In the genomic region with DNA sequence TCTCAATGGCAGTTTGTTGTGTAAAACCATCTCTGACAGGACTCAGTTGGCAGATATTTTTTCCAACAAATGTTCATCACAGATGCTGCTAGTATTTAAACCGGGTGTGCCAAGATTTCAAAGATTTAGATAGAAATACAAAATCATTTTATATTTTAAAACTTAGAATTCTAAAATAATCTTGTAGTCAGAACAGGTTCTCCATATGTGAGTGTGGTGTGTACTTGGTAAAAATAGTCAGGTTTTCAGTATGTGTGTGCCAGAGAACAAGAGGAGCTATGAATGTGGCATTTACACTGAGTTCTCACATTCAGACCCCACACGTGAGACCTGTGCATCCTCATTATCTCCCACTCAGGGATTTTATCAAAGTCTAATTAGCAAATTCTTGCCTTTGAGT, we compare ENCODE assay signal across 27 mouse cellular contexts.
DNase-seq lines count a peak whose midpoint lies in the region; ATAC-seq lines count a peak whose summit lies in the region.
"Had no signal": no experiment of that assay in that cellular context is flagged by ENCODE, and none has a peak within 500 bp of the region (broad histone marks: within the 10 kb centered on the region; RNA-seq: fewer than 3 reads in every experiment).

No protein-coding gene starts in this region.

- peak; percentile 25 for DNase-seq in layer of hippocampus, adult 11-12 months (ENCODE audit: low spot score)
- DNase-seq in layer of hippocampus, postnatal 10 days (ENCODE audit: low spot score in 2 of 2), result no peak
- DNase-seq in left cerebral cortex, postnatal 14 days (ENCODE audit: low spot score in 2 of 2), result peak; percentile 15 to 71
- DNase-seq in left cerebral cortex, postnatal 4 days, result no peak
- DNase-seq in urinary bladder, postnatal 10 days (ENCODE audit: low spot score), result no peak
- DNase-seq: adrenal gland, postnatal 25 days; B cell, adult 2 months; cerebellum, adult 11 months; cerebellum, adult 9-11 months; embryo, embryonic 11 days; gastrocnemius, postnatal 14 days; heart, postnatal 14 days; kidney, adult 11 months; kidney, postnatal 14 days; liver, postnatal 0 days; lung, postnatal 36 days; right cerebral cortex, postnatal 4 days; thymus, postnatal 4 days had no signal

- H3K9ac ChIP-seq in forebrain, embryonic 16.5 days (replicated peaks; ENCODE audit: low read depth, low read length), result no peak overlapping the region
- H3K9ac ChIP-seq: embryonic facial prominence, embryonic 12.5 days; hindbrain, embryonic 15.5 days; liver, embryonic 12.5 days; liver, postnatal 0 days; neural tube, embryonic 12.5 days had no signal

- H3K4me3 ChIP-seq in forebrain, embryonic 16.5 days (replicated peaks; ENCODE audit: low read length), result no peak overlapping the region
- H3K4me3 ChIP-seq: embryonic facial prominence, embryonic 12.5 days; hindbrain, embryonic 10.5 days; hindbrain, embryonic 15.5 days; liver, embryonic 12.5 days; myocyte; neural tube, embryonic 12.5 days had no signal

- H3K9me3 ChIP-seq in forebrain, embryonic 16.5 days (ENCODE audit: control insufficient read depth, low read length), result no peaks in the 10 kb centered on the region
- H3K9me3 ChIP-seq: embryonic facial prominence, embryonic 12.5 days; hindbrain, embryonic 10.5 days; hindbrain, embryonic 15.5 days; liver, embryonic 12.5 days; neural tube, embryonic 12.5 days had no signal

- intact Hi-C loops in left cerebral cortex, postnatal 14 days (cut with DNase I), result no loop called here
- intact Hi-C loops in left cerebral cortex, postnatal 4 days (cut with DNase I), result loop anchor here (10.0 kb wide), 1 partner anchor 95 kb away; no protein-coding TSS in a partner anchor

- no peaks in the 10 kb centered on the region; the same call in 1 of the 2 replicates for H3K36me3 ChIP-seq in forebrain, embryonic 16.5 days (ENCODE audit: control insufficient read depth, insufficient read depth)
- H3K36me3 ChIP-seq: embryonic facial prominence, embryonic 12.5 days; hindbrain, embryonic 10.5 days; hindbrain, embryonic 15.5 days had no signal

- H3K4me2 ChIP-seq in forebrain, embryonic 16.5 days (ENCODE audit: low read length), result no peak overlapping the region
- H3K4me2 ChIP-seq: embryonic facial prominence, embryonic 12.5 days; hindbrain, embryonic 15.5 days; liver, embryonic 12.5 days; midbrain, embryonic 11.5 days; neural tube, embryonic 12.5 days had no signal

- 38% methylated on average over 2 of the region's 2 CpGs for WGBS in forebrain, embryonic 16.5 days

- H3K27me3 ChIP-seq in forebrain, embryonic 16.5 days (replicated peaks; ENCODE audit: control insufficient read depth, insufficient read depth, low read length), result no peaks in the 10 kb centered on the region
- H3K27me3 ChIP-seq: embryonic facial prominence, embryonic 12.5 days; hindbrain, embryonic 15.5 days; liver, embryonic 12.5 days; neural tube, embryonic 12.5 days had no signal

- no peak overlapping the region for H3K27ac ChIP-seq in forebrain, embryonic 16.5 days (ENCODE audit: low read length)
- H3K27ac ChIP-seq: embryonic facial prominence, embryonic 12.5 days; hindbrain, embryonic 10.5 days; hindbrain, embryonic 15.5 days; liver, embryonic 12.5 days; neural tube, embryonic 12.5 days had no signal

- peak; percentile 89 for ATAC-seq in forebrain, embryonic 16.5 days
- ATAC-seq: inflammation-experienced regulatory T-cells, adult 6 months; liver, embryonic 12.5 days; liver, postnatal 0 days had no signal

- H3K4me1 ChIP-seq in forebrain, embryonic 16.5 days (replicated peaks; ENCODE audit: control insufficient read depth, insufficient read depth, low read length), result peaks cover 17% of the 10 kb centered on the region
- H3K4me1 ChIP-seq: embryonic facial prominence, embryonic 12.5 days; hindbrain, embryonic 10.5 days had no signal

Comparison
In these comparisons a context has a peak if more than half of its experiments do, and no peak if none do; other contexts are left out.
1. DNase-seq: peak in layer of hippocampus, adult 11-12 months (single experiment) and left cerebral cortex, postnatal 14 days (2 of 2); none in layer of hippocampus, postnatal 10 days (0 of 2), left cerebral cortex, postnatal 4 days (single experiment) and urinary bladder, postnatal 10 days (single experiment).